Mouse (Mus musculus) cerebellum, adult (tissue): ENCODE data around the gene Podn.
A peak's percentile ranks its signal among the peaks of the same experiment; 100 is the strongest.

Source experiments
- ATAC-seq: cut with Nextera tagmentation; 2 replicates; pipeline ENCODE4 v1.9.2; 2017; ENCODE audit warnings: mild to moderate bottlenecking, moderate library complexity, mixed read lengths; ENCODE audit not compliant: insufficient number of reproducible peaks, low FRiP score, low TSS enrichment

The Podn gene

DNA sequence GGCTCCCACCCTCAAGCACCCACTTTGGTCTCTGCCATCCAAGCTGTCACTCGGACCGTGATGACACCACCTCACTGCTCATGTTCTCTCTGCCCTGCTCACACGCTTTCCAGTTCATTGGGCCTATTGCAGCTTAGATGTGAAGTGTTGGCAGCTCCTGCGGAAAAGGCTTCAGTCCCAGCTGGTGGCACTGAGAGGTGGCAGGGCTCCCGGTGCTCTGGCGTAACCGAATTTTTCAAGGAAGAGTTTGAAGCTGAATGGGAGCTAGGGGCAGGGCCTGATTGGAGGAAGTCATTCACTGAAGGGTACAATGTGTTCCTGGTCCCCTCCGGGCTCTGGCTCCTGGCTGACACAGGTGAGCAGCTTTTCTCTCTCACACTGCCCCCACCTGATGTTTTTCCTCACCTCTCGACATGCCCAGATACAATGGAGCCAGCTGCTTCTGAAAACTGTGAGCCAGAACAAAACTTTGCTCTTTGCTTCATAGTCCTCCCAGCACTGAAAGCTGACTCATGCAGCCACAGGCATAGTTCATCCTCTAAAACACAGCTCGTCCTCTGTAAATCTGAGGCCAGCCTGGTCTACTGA is 44.5 kb downstream of the Podn start:
- ATAC-seq = peak; percentile 88

DNA sequence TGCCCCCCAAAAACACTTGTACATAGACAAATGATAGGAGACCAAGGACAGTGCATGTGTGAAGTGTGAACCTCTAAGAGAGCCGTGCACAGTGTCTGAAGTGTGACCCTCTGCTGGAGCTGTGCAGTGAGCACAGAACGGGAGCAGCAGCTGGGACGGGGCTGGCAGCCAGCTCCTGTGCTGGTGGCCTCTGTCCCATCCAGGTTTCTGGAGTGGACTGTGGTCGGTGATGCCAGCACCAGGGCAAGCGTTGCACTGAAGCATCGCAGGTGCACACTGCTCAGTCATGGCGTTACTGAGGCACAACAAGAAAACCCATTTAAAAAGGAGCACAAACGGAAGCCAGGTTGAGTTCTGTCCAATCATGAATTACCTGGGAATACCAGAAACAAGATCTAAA is 50.1 kb downstream of the Podn start:
- no peak for ATAC-seq

DNA sequence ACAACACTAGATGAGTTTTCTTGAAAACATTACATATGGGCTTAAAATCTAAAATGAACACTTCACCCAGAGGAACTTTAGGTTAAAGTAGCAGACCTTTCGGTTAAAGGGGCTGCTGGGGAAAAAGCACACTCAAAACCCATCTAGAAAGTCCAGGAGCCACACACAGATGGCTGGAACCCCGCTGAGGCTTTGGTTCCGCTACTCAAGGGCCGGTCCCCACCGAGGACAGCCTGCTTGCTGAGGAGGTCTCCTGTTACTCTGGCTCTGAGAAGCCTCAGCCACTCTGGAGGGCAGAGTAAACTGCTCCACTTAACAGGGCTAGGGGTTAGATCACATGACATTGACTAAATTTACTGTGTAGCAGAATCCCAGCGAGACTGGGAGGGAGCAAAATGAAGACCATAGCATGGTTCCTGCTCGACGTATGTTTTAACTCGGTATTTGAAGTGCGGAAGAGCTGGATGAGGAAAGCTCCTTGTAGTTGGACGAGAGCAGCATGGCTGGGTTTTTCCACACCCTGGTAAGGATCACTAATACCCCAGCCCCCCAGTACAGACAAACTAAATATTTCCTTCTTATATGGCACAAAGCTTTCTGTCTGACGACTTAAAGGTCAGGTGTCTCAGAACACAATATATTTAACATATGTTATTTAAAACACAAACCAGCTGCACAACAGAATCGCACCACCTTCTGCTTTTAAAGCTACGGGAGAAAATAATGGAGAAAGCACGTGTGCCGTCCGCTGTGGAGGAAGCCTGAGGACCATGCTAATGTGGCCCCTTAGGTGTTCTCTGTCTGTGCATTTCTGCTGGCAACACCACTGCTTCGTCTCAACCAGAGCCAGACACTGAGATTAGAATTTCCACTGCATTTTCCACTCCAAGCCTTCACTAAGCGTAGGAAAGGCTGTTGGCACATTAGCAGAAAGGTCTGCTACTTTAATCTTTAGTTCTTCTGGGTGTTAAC is 50.8 kb downstream of the Podn start:
- ATAC-seq = no peak

DNA sequence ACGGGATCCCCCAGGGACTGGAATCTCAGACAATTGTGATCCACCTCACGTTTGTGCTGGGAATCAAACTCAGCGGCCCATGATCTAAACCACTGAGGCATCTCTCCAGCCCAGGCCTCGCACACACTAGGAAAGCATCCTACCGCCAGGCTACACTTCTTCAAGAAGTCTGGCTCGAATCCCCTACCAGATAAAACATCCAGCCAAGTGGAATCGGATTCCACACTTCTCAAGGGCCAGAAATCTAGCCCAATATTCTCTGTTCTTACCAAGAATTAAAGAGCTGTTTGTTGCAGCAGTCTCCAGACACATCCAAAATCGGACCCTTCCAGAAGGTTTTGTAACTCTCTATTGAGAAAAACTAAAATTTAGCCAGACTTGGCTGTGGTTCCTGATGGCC is 59.2 kb downstream of the Podn start:
- no peak for ATAC-seq

DNA sequence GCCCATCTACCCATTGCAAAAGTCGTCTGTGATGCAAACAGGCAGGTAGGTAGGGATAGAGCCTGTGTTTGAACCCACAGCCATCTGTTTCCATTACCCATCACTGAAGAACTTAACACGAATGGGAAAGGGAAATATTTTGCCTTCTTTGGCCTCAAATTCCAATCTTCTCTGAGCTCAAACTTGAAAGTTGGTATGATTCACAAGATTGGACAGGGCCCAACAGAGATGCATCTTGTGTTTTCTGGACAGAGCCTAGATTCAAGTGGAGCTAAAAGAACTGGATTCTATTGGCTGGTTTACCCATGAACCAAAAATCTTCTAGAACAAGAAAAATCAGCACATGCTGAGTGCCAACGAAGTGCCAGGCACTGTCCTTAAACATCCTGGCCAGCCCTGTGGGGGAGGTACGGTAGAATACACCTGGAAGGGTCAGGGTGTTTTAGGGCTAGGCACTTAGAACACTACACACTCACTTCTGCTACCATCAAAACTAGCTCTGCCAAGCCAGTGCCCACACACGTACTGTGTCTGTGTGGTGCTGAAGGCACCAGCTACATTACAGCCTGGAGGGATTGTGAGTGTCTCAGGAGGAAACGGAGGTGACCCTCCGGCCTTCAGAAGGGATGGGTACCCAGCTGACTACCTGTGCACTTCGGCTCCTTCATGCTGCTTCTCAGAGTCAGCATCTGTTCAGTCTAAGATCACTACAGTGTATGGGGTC is 63.0 kb downstream of the Podn start:
- ATAC-seq = no peak

DNA sequence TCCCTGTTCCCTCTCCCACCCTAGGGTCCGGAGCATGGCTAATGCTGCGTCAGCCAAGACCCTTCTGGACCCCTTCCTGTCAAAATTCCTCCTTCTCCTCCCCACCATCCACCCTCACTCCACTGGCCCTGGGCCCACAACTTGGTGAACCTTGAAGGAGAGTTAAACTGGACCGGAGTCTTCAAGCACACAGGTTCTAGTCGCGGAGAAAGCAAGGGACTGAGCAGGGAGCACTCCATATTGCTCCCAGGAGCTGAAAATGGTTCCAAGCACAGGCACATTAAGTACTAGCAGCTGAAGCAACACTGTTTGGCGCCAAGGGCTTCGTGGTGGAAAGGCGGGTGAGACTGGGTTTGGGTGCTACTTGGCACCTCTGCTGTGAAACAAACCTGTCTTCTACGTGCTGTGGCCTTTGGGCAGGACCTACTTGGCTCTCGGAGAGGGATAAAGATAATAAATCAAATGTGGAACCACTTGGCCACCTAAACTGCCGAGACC is 63.8 kb downstream of the Podn start:
- ATAC-seq = no peak

DNA sequence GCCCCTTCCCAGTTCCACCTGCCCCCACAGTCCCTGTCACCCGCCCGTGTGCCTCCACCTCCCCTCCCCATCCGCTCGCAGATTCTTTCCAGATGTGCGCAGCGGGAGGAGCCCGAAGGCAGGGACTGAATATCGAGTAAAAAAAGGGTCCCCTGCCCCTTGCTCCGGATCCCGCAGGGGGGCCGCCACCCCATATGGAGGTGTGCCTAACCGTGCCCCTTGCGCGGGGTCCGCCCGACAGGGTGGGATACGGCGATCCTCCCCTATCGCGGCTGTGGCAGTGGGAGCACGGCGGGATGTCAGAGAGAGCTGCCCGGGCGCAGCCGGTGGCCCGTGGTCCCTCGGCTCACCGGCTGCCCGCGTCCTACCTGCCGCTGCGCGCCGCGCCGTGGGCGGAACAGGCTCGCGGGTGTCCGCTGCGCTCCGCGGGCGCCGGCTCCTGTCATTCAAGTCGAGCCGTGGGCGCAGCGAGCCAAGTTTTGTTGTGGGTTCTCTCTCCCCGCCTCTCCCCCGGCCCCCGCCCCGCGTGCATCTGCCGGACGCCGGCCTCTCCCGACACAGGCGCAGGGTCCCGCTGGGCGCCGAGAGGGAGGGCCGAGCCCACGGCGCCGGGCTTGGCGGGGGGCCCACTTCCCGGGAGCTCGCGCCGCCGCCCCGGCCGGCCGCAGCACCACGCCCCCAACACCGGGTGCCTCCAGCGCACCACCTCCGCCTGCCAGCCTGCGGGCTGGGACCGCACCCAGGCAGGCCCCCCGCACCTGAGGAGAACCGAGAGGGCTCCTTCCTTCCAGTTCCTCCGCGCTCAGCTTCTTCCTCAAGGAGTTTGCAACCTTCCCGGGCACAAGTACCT is 64.5 kb downstream of the Podn start:
- 0 out of 2 replicates have a peak, but pooled peaks have one; percentile 15 for ATAC-seq

DNA sequence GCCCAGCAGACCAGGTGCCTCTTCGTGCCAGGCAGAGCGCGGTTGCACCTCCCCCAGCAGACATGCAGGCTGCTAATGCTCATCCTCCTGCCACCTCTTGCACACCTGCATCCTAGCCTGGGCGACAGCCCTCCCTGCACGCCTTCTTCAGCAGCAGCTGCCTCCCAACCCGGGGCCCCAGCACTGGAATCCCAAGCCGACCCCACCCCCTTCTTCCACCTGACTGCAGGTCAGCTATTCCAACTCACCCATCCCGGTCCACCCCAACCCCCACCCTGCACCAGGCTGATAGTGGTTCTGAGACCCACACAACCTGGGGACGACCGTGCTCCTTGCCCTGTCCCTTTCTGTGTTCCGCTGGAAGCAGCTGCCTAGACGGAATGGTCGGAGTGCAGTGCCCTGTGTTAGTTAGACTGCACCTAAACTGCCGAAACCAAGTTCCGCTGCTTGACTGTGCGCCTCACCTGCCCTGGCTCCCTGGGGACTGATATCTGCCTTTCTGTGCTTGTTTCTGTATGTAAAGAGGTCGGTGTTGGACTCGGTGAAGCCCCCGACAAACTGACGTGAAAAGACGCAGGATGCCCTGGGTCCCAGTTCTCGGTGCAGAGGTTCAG is 65.2 kb downstream of the Podn start:
- no peak for ATAC-seq

DNA sequence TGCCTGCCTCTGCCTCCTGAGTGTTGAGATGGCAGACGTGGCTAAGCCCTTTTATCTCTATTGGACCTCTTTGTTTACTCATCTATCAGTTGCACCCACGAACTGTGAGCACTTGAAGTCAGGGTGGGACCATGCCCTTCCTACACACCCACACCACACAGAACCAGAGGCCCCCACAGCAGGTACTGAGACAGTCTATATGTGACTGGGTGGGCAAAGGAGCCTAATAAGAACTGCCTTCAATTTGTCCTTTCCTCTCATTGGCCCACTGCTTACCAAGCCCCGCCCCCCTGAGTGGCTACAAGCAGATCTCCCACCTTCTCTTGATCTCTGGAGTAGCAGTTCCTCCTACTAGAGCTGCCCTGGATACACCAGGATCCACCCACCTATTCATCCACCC is 70.1 kb downstream of the Podn start:
- no peak for ATAC-seq

DNA sequence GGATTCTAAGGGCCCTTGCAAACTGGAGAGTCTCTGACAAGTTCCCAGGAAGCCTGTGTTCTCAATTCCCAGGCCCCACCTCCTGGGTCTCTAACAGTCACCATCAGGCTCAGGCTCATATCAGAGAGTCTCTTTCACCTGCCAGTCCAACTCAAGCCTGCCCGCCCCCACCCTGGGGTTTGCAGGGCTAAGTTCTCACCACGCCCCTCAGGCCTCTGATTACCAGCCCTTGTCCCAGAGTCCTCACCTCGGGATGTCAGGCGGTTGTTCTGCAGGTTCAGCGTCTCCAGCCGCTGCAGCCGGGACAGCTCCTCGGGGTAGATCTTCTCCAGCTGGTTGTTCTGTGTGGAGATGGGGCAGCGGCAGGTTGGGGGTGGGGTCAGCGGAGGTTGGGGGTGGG is 71.0 kb downstream of the Podn start:
- no peak for ATAC-seq

DNA sequence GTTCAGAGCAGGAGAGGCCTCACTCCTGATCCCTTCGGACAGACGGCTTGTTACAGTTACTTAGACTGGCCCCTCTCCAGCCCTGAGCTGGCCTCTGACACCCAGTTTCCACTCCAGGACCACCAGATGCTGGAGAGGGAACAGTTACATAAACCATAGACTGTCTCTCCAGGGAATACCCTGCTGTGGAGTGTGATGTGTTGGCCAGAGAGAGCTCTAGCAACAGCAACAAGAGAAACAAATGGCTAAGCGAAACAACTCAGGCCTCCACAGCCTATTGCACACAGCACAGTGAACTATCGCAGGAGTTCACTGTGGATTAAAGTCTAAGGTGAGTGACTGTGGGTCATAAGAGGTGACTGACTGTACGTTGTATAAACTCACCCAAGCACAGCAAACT is 71.6 kb downstream of the Podn start:
- no peak for ATAC-seq

DNA sequence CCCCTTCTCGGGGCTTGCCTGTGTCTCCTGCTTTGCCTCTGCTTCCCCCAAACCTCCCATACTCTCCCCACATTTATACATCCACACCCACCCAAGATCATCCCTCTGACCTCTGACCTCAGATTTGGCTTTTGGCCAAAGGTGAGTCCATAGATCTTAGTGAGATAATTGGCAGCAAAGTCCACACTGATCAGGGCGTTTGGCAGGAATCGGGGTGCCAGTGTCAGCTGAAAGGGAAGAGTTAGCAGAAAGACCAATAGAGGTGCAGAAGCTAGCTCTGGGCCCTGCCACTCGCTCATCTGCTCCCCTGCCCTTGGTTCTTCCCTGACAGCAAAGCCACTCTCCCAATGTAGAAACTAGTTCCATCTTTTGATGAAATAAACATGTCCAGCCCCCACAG is 73.1 kb downstream of the Podn start:
- ATAC-seq = no peak

DNA sequence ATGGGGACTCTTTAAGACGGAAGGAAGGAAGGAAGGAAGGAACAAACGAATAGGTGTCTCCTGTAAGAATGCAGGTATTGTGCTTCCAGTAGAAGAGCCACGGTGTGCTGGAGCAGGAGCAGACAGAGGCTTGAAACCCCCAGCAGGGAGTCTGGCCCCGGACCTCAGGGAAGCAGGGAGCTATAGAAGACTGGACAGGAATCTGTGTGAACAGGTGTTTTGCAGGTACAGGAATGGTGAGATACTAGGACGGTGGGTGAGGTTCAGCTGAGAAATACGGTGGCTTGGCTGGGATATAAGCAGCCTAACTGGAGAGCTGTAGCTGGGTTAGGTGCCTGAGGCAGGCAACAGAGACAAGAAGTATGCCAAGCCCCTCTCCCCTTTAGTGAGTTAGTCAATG is 76.1 kb downstream of the Podn start:
- ATAC-seq = no peak

DNA sequence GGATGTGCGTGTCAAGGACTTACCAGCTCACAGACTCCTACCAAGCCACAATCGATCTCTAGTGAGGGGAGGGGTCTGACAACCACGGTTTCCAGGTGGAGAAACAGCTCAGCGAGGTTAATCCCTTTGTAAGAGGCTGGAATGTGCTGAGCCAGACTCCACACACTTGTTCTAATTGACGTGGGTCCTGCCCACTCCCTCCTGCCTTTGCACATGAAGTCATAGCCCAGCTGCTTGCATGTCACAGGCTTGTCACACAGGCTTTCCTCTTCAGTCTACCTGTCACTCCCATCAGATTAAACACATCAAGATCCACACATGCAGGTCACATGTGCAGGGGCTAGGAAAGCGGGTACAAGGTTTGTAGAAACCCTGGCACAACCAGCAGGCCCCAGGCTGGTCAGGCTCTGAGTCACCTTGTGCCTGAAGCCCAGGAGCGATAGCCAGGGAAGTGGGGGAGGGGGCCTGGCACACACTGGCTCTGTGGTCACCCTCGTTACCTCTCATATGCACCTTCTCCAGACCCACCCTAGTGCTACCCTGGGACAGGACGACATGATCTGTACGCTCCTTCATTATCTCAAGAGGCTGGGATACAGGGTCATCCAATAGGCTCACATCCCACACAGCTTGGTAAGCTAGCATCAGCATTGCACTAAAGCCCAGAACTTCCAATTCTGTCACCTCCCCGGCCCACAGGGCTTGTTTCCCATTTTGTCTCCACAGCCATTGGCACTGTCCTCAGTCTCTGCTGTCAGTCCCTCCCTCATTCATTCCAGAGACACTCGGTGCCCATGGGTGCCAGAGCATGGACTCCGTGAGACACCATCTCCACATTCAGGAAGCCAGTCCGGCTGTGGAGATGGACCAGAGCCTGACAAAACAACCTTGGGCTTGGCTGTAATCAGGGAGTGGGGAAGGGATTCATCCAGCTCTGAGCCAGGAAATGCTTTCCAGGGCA is 77.0 kb downstream of the Podn start:
- no peak for ATAC-seq

DNA sequence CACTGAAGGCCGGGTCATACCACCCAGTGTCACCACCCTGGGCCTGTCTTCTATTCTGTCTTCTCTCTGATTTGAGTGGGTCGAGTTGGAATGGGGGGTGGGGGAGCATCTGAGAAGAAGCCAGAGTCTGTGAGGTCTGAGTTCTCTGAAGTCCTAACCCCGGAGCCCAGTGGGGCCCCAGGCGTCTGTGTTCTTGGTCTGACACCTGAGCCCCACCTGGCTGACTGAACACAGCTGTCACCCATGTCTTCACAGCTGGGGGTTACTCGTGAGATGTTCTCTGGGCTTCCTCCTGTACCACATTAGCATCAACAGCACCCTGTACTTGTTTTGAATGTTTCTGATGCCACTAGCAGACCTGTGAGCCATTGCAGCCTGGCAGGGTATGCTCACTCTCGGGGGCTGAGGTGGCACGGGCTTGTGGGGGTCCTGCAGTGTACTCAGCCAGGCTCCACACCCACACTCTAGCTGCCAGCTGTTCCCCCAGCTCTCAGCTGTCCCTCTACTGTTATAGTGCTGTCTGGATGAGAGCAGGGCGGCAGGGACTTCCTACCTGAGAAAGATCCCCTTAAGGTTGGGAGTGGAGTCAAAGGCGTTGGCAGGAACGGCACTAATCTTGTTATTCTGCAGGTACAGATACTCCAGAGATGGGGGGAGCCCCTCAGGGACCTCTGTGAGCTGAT is 77.9 kb downstream of the Podn start:
- no peak for ATAC-seq

DNA sequence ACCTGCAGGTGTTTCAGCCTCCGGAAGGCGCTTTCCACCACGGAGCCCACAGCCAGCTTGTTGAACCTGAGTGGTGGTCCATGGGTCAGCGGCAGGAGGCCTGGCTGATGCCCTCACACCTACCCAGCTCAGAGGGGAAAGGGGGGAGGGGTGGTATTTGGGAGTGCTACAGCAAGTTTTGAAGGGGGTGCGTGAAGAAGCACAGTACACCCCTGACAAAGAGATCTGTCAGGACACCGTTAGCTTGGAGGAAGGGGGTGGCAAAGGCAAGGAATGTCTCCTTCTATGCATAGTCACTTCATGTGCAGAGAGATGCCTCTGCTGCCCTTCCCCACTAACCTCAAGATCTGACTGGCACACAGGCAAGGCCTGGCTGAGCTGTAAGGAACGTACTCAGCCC is 78.4 kb downstream of the Podn start:
- no peak for ATAC-seq

DNA sequence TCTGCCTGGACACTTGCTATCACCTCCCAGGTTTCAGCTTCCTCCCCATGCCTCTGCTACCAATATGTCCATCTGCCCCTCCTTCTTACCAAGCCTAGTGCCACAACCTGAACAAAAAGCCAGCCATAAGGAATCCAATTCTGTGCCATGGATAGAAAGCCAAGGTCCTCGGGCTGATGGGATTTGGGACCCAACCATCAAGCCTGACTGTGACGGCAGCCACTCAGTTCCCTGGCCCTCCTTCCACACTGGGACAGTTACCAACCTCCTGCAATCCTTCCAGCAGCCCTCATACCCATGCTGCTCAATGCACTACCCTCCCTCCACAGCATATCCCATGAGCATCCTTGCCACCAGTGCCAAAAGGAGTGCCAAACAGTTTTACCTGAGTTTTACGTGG is 79.9 kb downstream of the Podn start:
- ATAC-seq = no peak
